Comparison of ENCODE assay signal across 9 mouse cellular contexts in the genomic region with DNA sequence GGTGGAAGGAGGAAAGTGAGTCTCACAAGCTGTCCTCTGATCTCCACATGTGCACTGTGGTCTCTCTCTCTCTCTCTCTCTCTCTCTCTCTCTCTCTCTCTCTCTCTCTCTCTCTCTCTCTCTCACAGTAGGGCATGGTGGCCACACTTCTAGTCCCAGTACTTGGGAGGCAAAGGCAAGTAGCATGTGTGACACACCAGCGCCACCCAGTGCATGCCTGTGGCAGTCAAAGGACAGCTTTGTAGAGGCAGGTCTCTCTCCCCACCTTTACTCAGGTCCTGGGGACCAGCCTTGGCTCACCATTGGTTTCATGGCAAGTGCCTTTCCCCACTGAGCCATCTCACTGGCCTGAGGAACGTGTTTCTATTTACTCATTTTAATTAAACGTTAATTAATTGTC. TPM values are rescaled to one million over a fixed set of nuclear protein-coding genes. Genes with fewer than 3 reads are reported as not detected.
DNase-seq lines count a peak whose midpoint lies in the region; ATAC-seq and TF ChIP-seq lines count a peak whose summit lies in the region.
"Had no signal": no experiment of that assay in that cellular context is flagged by ENCODE, and none has a peak within 500 bp of the region (broad histone marks: within the 10 kb centered on the region; RNA-seq: fewer than 3 reads in every experiment).

No protein-coding gene starts in this region.

- H3K9me3 ChIP-seq in midbrain, postnatal 0 days (ENCODE audit: low read length): no peaks in the 10 kb centered on the region
- H3K9me3 ChIP-seq in midbrain, embryonic 13.5 days: no peaks in the 10 kb centered on the region
- H3K9me3 ChIP-seq: neural tube, embryonic 13.5 days had no signal

- H3K4me1 ChIP-seq in midbrain, postnatal 0 days (ENCODE audit: insufficient read depth, low read length): no peaks in the 10 kb centered on the region
- peaks cover 9% of the 10 kb centered on the region for H3K4me1 ChIP-seq in midbrain, embryonic 13.5 days (replicated peaks)

- WGBS in midbrain, postnatal 0 days: 25% methylated on average over 3 of the region's 3 CpGs
- WGBS in midbrain, embryonic 13.5 days: 24% methylated on average over 3 of the region's 3 CpGs

- H3K27ac ChIP-seq in midbrain, postnatal 0 days (ENCODE audit: low read depth, low read length): no peak overlapping the region
- H3K27ac ChIP-seq in midbrain, embryonic 13.5 days: no peak overlapping the region
- H3K27ac ChIP-seq: neural tube, embryonic 13.5 days had no signal

- H3K9ac ChIP-seq in midbrain, postnatal 0 days (replicated peaks; ENCODE audit: low read length, poor library complexity, severe bottlenecking): no peak overlapping the region
- no peak overlapping the region for H3K9ac ChIP-seq in midbrain, embryonic 13.5 days (replicated peaks)
- H3K9ac ChIP-seq: neural tube, embryonic 13.5 days had no signal

- peak; percentile 66 for TF ChIP-seq CTCF in midbrain, postnatal 0 days (IDR thresholded peaks at IDR 0.05)

- H3K4me3 ChIP-seq in midbrain, postnatal 0 days (ENCODE audit: low read depth, low read length): no peak overlapping the region
- no peak overlapping the region for H3K4me3 ChIP-seq in midbrain, embryonic 13.5 days (replicated peaks)
- H3K4me3 ChIP-seq: neural tube, embryonic 13.5 days had no signal

- no peaks in the 10 kb centered on the region for H3K36me3 ChIP-seq in midbrain, postnatal 0 days (ENCODE audit: insufficient read depth, low read length)
- no peaks in the 10 kb centered on the region for H3K36me3 ChIP-seq in midbrain, embryonic 13.5 days
- H3K36me3 ChIP-seq: neural tube, embryonic 13.5 days had no signal

- no peak overlapping the region for H3K4me2 ChIP-seq in midbrain, postnatal 0 days (ENCODE audit: low read depth, low read length, poor library complexity, severe bottlenecking)
- no peak overlapping the region for H3K4me2 ChIP-seq in midbrain, embryonic 13.5 days (replicated peaks)
- H3K4me2 ChIP-seq: neural tube, embryonic 13.5 days had no signal

- peak; percentile 71 for DNase-seq in CD4-positive, CD25-positive, alpha-beta regulatory T cell, adult 2 months (ENCODE audit: low read depth, low spot score)
- peak; percentile 50 for DNase-seq in midbrain, postnatal 0 days (ENCODE audit: low spot score)
- peak; percentile 44 for DNase-seq in cerebellum, adult 9-10 months
- DNase-seq in kidney, postnatal 36 days: peak; percentile 12 to 63
- peak; percentile 10 for DNase-seq in lung, postnatal 25 days (ENCODE audit: low spot score)
- DNase-seq in thymus, adult 18-20 months: peak; percentile 30 to 52

- ATAC-seq in CD4-positive, CD25-positive, alpha-beta regulatory T cell, adult 4 months: no peak
- no peak for ATAC-seq in midbrain, postnatal 0 days (ENCODE audit: low FRiP score)
- ATAC-seq in midbrain, embryonic 13.5 days: no peak

- no peaks in the 10 kb centered on the region for H3K27me3 ChIP-seq in midbrain, postnatal 0 days (ENCODE audit: insufficient read depth, low read length)
- 0 out of 2 replicates have a peak, but pooled peaks cover 5% of the 10 kb centered on the region for H3K27me3 ChIP-seq in midbrain, embryonic 13.5 days
- H3K27me3 ChIP-seq: neural tube, embryonic 13.5 days had no signal

RNA-seq across cellular contexts. Expression of a gene that starts 2.2 kb away (rescaled TPM):
- polyA plus RNA-seq in CD4-positive, CD25-positive, alpha-beta regulatory T cell, adult 4 months (2017; shearing (Covaris generic)): not detected
- total RNA-seq in midbrain, postnatal 0 days (2014; rRNA removed): not detected in 2 replicates
- 0.09 and 0.10 TPM in 2 replicates for polyA plus RNA-seq in midbrain, postnatal 0 days (2015; fragmentation: Nextera tagmentation; extraction: Ambion mirVana)
- polyA plus RNA-seq in midbrain, embryonic 13.5 days (2015; fragmentation: Nextera tagmentation; extraction: Ambion mirVana): 0.08 TPM in 1 of 2 replicates, not detected in the other
- polyA plus RNA-seq: neural tube, embryonic 13.5 days had no signal

RNA-seq across cellular contexts. Expression of a gene that starts 29.4 kb away (rescaled TPM):
- polyA plus RNA-seq in CD4-positive, CD25-positive, alpha-beta regulatory T cell, adult 4 months (2017; shearing (Covaris generic)): under 1 TPM; 0.30 to 0.85 TPM
- 0.57 TPM in 1 of 2 replicates, not detected in the other for total RNA-seq in midbrain, postnatal 0 days (2014; rRNA removed)
- 0.07 and 0.09 TPM in 2 replicates for polyA plus RNA-seq in midbrain, postnatal 0 days (2015; fragmentation: Nextera tagmentation; extraction: Ambion mirVana)
- polyA plus RNA-seq in midbrain, embryonic 13.5 days (2015; fragmentation: Nextera tagmentation; extraction: Ambion mirVana): 0.19 TPM in 2 replicates

RNA-seq across cellular contexts. Expression of a gene that starts 44.3 kb away (rescaled TPM):
- 10 to 100 TPM; 18.7 to 20.4 TPM for polyA plus RNA-seq in CD4-positive, CD25-positive, alpha-beta regulatory T cell, adult 4 months (2017; shearing (Covaris generic))
- 40.0 and 51.2 TPM in 2 replicates for total RNA-seq in midbrain, postnatal 0 days (2014; rRNA removed)
- polyA plus RNA-seq in midbrain, postnatal 0 days (2015; fragmentation: Nextera tagmentation; extraction: Ambion mirVana): 11.5 and 13.2 TPM in 2 replicates
- polyA plus RNA-seq in midbrain, embryonic 13.5 days (2015; fragmentation: Nextera tagmentation; extraction: Ambion mirVana): 23.6 and 26.3 TPM in 2 replicates

Comparison
In these comparisons a context has a peak if more than half of its experiments do, and no peak if none do; other contexts are left out.
1. DNase-seq: peak in every context shown above with its lines; median percentile 71 in CD4-positive, CD25-positive, alpha-beta regulatory T cell, adult 2 months; 50 in midbrain, postnatal 0 days; 44 in cerebellum, adult 9-10 months; 41 in thymus, adult 18-20 months; 38 in kidney, postnatal 36 days; 10 in lung, postnatal 25 days.